Mouse (Mus musculus) hindbrain, embryonic 11.5 days (tissue): ENCODE measurements at regions not wholly inside any gene's neighbourhood (a gene's known extent, or its start where the extent isn't known, plus 50 kb on each side); places are given as distances from the start of the nearest gene placed in this dataset.

ENCODE experiments used
- ATAC-seq: fragments of 200-750 bp; cut with Nextera tagmentation; 2 replicates; pipeline ENCODE4 v1.8.0; 2017; ENCODE audit warnings: mild to moderate bottlenecking, moderate TSS enrichment, moderate library complexity; ENCODE audit not compliant: low FRiP score
- DNase-seq: peaks from one replicate; pipeline ENCODE4 v3.0.0-alpha.2; 2015; ENCODE audit warnings: low spot score
- H3K27ac ChIP-seq: fragments of 300-500 bp; sonication (generic); 2 replicates; pipeline ENCODE4 v1.5.1; 2014; ENCODE audit warnings: mild to moderate bottlenecking, low read depth, low read length
- H3K27me3 ChIP-seq: fragments of 300-500 bp; sonication (generic); 2 replicates; pipeline ENCODE4 v1.6.1; 2014; ENCODE audit warnings: mild to moderate bottlenecking, low read length, moderate library complexity, mixed read lengths; ENCODE audit not compliant: control insufficient read depth, insufficient read depth
- H3K36me3 ChIP-seq: fragments of 300-500 bp; sonication (generic); 2 replicates; pipeline ENCODE4 v1.6.1; 2014; ENCODE audit warnings: mild to moderate bottlenecking, low read length, moderate library complexity, mixed read lengths; ENCODE audit not compliant: control insufficient read depth, insufficient read depth
- H3K4me1 ChIP-seq: fragments of 300-500 bp; sonication (generic); replicated peaks from 2 replicates; pipeline ENCODE4 v1.6.1; 2014; ENCODE audit warnings: low read length, mixed read lengths; ENCODE audit not compliant: control insufficient read depth, insufficient read depth
- H3K4me2 ChIP-seq: fragments of 300-500 bp; sonication (generic); replicated peaks from 2 replicates; pipeline ENCODE4 v1.6.1; 2014; ENCODE audit warnings: mild to moderate bottlenecking, low read depth, low read length
- H3K4me3 ChIP-seq: fragments of 300-500 bp; sonication (generic); 2 replicates; pipeline ENCODE4 v1.5.1; 2014; ENCODE audit warnings: low read depth, low read length
- H3K9ac ChIP-seq: fragments of 300-500 bp; sonication (generic); 2 replicates; pipeline ENCODE4 v1.6.1; 2014; ENCODE audit warnings: low read depth, low read length
- H3K9me3 ChIP-seq: fragments of 300-500 bp; sonication (generic); 2 replicates; pipeline ENCODE4 v1.6.1; 2016; ENCODE audit warnings: low read length; ENCODE audit not compliant: control insufficient read depth
- WGBS: fragments of 180-500 bp; shearing (Covaris S2); extraction: QIAGEN DNeasy Blood & Tissue Kit; methylation state at CpG from one replicate; pipeline ENCODE4 v1.1.7; 2014; 5-methylcytosine and 5-hydroxymethylcytosine counted together

DNA sequence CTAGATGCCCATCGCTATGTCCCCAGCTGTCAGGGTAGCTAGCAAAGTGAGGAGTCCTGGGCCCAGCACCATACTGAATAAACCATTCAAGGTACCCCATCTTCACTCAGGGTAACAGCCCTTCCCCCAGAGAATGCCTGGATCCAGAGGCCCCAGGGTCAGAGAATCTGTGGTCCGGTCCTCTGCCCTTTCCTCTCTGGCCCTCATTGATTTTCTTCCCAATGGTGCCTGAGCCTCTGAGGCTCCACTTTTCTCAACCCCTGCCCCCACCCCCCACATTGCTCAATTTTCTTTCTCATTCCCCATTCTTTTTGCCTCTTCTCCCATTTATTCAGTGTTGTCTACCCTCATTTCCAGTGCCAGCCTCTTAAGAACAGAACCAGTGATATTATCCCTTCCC lies 114.5 kb downstream of the Vegfa start:
- H3K4me1 ChIP-seq: no peaks in the 10 kb centered on the region
- H3K9ac ChIP-seq: no peak overlapping the region
- no peaks in the 10 kb centered on the region for H3K9me3 ChIP-seq
- ATAC-seq (no peak), DNase-seq (no peak)
- H3K36me3 ChIP-seq: no peaks in the 10 kb centered on the region
- H3K4me3 ChIP-seq: no peak overlapping the region
- H3K27me3 ChIP-seq: no peaks in the 10 kb centered on the region
- 97% methylated on average over 2 of the region's 2 CpGs for WGBS
- no peak overlapping the region for H3K4me2 ChIP-seq
- H3K27ac ChIP-seq: no peak overlapping the region

DNA sequence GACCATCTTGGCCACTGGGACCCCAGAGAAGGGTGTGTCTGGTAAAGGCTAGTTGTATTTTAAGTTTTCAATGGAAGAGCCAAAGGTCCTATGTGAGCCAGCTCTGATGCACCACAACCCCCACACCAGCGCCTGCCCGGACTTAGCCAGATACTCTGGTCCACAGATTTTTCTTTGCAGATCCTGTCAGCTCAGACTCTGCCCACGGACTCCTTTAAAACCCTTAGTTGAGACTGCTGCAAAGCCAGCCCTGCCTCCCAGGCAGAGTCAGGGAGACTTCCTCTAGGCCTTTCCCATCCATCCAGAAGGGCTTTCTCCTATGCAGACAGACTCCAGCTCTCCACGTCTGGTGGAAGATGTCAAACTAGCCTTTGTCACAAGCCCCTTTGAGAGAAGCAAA lies 115.2 kb downstream of the Vegfa start:
- Histone ChIP-seq H3K4me1 (no peaks in the 10 kb centered on the region), H3K4me2 (no peak overlapping the region), H3K9me3 (no peaks in the 10 kb centered on the region), H3K4me3 (no peak overlapping the region), H3K9ac (no peak overlapping the region), H3K36me3 (no peaks in the 10 kb centered on the region), H3K27ac (no peak overlapping the region), H3K27me3 (no peaks in the 10 kb centered on the region)
- 73% methylated on average over 4 of the region's 4 CpGs for WGBS
- no peak for ATAC-seq
- no peak for DNase-seq

DNA sequence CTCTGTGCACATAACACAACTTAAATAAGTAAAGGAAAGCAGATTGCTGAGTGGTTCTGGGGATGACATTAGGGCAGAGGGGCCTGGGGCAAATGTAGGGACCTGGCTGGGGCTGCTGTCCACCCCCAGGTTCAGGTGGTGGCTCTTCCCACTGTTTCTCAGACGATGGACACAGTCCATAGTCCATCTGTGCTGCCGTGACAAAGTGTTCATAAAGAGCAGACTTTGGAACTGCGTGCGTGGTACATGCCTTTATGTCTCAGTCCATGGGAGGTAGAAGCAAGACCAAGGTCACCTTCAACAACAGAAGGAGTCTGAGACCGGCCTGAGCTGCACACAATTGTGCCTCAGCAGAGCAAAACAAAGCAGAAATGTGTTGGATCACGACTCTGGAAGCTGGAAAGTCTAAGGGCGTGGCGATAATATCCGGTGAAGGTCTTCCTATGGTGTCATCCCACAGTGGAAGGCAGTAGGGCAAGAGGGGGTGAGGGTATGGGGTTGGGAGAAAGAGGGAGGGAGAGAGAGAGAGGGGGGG lies 117.4 kb downstream of the Vegfa start:
- ATAC-seq (no peak), DNase-seq (no peak)
- Histone ChIP-seq H3K4me2 (no peak overlapping the region), H3K27ac (no peak overlapping the region), H3K27me3 (no peaks in the 10 kb centered on the region), H3K4me1 (no peaks in the 10 kb centered on the region), H3K36me3 (no peaks in the 10 kb centered on the region), H3K4me3 (no peak overlapping the region), H3K9ac (no peak overlapping the region), H3K9me3 (no peaks in the 10 kb centered on the region)
- WGBS: 84% methylated on average over 9 of the region's 9 CpGs

DNA sequence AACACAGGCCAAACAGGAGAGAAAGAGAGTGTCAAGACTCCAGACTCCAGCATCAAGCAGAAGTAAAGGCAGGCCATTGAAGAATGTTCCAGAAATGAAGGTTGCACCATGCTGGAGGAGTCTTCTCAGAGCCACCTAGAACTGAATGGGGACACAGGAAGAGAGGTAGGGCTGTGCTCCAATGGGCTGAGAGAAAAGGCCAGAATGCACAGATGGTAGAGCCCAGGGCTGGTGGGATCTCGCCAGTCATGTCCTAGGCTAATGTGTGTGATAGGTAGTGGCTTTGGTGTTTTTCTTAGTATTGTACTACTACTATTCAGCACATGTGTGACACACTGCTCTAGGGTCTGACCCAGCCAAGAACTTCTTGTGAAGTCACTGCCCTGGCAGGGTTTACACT lies 117.9 kb downstream of the Vegfa start:
- no peaks in the 10 kb centered on the region for H3K9me3 ChIP-seq
- H3K9ac ChIP-seq: no peak overlapping the region
- H3K4me3 ChIP-seq: no peak overlapping the region
- no peak overlapping the region for H3K4me2 ChIP-seq
- H3K36me3 ChIP-seq: no peaks in the 10 kb centered on the region
- no peak for DNase-seq
- no peak for ATAC-seq
- H3K4me1 ChIP-seq: no peaks in the 10 kb centered on the region
- H3K27ac ChIP-seq: no peak overlapping the region
- H3K27me3 ChIP-seq: no peaks in the 10 kb centered on the region
- 82% methylated on average over 1 of the region's 1 CpGs for WGBS

DNA sequence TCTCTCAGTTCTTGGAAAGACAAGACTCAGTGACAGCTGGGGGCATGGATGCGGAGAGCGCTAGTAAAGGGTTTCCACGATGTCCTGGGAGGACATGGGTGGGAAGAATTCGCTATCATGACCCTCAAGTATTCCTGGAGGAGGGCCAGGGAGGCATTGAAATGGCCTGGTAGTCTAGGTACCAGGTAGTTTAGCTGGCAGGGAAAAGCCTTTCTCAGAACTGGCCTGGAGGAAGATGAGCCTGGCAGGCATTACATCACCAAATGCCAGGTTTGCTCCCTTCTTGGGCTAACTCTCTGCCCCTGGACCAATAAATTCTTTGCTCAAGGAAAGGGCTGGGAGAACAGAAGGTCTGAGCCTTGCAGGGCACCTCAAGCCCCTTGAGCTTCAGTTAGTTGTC lies 118.5 kb downstream of the Vegfa start:
- DNase-seq: no peak
- H3K27me3 ChIP-seq: no peaks in the 10 kb centered on the region
- no peaks in the 10 kb centered on the region for H3K9me3 ChIP-seq
- H3K36me3 ChIP-seq: no peaks in the 10 kb centered on the region
- 94% methylated on average over 4 of the region's 4 CpGs for WGBS
- no peak for ATAC-seq
- no peak overlapping the region for H3K9ac ChIP-seq
- H3K4me2 ChIP-seq: no peak overlapping the region
- no peak overlapping the region for H3K27ac ChIP-seq
- no peaks in the 10 kb centered on the region for H3K4me1 ChIP-seq
- H3K4me3 ChIP-seq: no peak overlapping the region

DNA sequence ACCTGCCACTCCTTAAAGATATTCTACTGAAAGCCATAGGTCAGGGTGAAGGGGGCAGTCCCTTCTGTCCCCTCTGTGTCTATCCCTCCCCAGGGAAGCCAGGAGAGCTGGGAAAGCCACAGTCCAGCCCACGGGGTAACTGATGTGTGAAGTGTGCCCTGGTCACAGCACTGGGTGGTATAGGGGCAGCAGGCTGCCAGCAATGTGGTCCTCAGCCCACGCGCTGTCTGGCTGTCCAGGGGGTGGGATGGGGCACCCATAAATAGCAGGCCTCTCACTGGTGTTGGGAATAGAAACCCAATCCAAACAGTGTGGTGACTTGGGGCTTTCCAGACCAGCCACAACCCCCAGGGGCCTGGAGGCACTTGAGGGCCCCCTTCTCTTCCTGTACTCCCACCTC lies 120.0 kb downstream of the Vegfa start:
- H3K9me3 ChIP-seq: no peaks in the 10 kb centered on the region
- H3K27me3 ChIP-seq: no peaks in the 10 kb centered on the region
- no peak overlapping the region for H3K9ac ChIP-seq
- no peaks in the 10 kb centered on the region for H3K36me3 ChIP-seq
- DNase-seq (no peak), ATAC-seq (no peak)
- WGBS: 96% methylated on average over 3 of the region's 3 CpGs
- no peaks in the 10 kb centered on the region for H3K4me1 ChIP-seq
- H3K4me3 ChIP-seq: no peak overlapping the region
- H3K27ac ChIP-seq: no peak overlapping the region
- no peak overlapping the region for H3K4me2 ChIP-seq

DNA sequence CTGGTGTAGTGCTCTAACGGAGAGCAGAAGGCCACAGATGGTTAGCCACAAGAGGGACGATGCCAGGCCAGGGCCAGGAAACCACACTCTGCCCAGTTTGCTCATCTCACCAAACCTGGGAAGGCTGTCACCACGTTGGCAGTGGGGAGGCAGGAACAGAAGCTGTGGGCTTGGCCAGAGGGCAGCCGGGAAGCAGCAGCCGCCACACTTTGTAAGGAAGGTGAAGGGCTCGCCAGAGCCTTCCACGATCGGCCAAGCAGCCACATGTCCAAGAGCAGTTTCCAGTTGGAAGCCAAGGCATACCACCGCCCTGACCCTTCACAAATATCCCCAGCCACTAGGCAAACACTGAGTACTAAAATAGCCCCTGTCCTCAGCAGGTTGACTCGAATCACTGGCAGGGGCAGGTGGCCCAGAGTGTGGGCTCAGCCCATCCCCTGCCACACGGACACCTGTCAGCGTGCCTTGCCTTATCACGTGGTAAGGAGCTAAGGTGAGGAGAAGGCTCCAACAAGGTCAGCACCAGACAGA lies 120.9 kb downstream of the Vegfa start:
- no peak overlapping the region for H3K4me2 ChIP-seq
- no peaks in the 10 kb centered on the region for H3K4me1 ChIP-seq
- ATAC-seq (no peak), DNase-seq (no peak)
- H3K4me3 ChIP-seq: no peak overlapping the region
- no peak overlapping the region for H3K9ac ChIP-seq
- no peaks in the 10 kb centered on the region for H3K27me3 ChIP-seq
- H3K9me3 ChIP-seq: no peaks in the 10 kb centered on the region
- WGBS: 86% methylated on average over 13 of the region's 13 CpGs
- no peak overlapping the region for H3K27ac ChIP-seq
- no peaks in the 10 kb centered on the region for H3K36me3 ChIP-seq

DNA sequence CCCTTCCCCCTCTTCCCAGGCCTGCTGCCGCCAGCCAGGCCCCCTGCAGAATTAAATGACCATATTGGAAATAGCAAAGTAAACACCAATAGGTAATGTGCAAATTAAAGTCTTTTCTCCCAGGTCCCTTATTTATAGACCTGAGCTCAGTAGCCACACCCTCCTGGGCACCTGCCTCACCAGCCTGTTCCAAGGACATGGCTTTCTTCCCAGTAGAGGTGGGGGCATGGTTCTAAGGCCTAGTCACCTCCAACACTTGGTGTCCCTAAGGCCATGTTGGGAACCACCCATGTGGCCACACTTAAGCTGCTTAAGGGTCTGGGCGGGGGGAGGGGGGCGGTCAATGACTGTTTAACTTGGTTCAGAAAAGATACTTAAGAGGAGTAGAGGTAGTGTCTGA lies 121.9 kb downstream of the Vegfa start:
- H3K27me3 ChIP-seq: no peaks in the 10 kb centered on the region
- DNase-seq (no peak), ATAC-seq (no peak)
- no peaks in the 10 kb centered on the region for H3K4me1 ChIP-seq
- WGBS: 88% methylated on average over 3 of the region's 3 CpGs
- no peaks in the 10 kb centered on the region for H3K9me3 ChIP-seq
- no peaks in the 10 kb centered on the region for H3K36me3 ChIP-seq
- no peak overlapping the region for H3K4me3 ChIP-seq
- H3K4me2 ChIP-seq: no peak overlapping the region
- no peak overlapping the region for H3K27ac ChIP-seq
- no peak overlapping the region for H3K9ac ChIP-seq

DNA sequence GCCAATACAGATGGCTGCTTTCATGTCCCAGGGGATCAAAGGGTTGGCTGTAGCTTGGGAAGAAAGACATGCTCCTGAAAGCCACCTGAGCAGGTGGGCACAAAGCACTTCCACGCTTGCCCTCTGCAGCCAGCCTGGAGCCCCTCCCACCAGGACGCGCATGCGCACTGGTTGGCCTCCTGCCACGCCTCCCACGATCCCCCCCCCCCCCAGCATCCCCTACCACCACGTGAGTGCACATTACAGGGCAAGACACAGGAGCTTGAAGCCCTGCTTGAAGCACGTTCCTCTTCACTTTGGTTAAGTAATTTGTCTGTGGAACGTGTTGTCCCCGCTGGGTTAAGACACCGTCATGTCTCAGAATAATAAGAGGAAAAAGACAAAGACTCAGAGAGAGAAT lies 124.6 kb downstream of the Vegfa start:
- no peak for ATAC-seq
- no peak overlapping the region for H3K4me3 ChIP-seq
- no peak overlapping the region for H3K9ac ChIP-seq
- no peak for DNase-seq
- whole genome bisulfite sequencing: 53% methylated on average over 7 of the region's 11 CpGs
- H3K27me3 ChIP-seq: no peaks in the 10 kb centered on the region
- no peak overlapping the region for H3K4me2 ChIP-seq
- H3K4me1 ChIP-seq: no peaks in the 10 kb centered on the region
- H3K36me3 ChIP-seq: no peaks in the 10 kb centered on the region
- no peak overlapping the region for H3K27ac ChIP-seq
- H3K9me3 ChIP-seq: no peaks in the 10 kb centered on the region
